Mouse (Mus musculus): ENCODE results near the gene Dgki.
A peak's percentile ranks its signal among the peaks of the same experiment; 100 is the strongest.

The Dgki gene

DNA sequence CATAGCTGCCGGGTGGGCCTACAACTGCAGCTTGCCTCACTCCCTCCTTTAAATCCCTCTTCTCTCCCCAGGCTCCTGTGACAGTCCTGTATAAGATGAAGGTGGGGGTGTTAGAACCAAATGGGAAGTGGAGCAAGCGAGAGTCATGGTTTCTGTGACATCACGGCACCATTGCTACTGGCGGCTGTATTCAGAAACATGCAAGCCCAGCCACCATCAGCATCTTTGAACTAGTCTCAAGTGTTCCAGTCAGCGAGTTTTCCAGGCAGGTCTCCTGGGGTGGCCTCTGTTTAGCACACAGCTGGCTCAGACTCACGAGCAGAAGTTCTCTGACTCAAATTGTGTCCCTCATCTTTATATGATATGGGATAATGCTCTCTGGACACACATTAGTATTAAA lies 68.8 kb downstream of the Dgki start:
- DNase-seq = no peak

DNA sequence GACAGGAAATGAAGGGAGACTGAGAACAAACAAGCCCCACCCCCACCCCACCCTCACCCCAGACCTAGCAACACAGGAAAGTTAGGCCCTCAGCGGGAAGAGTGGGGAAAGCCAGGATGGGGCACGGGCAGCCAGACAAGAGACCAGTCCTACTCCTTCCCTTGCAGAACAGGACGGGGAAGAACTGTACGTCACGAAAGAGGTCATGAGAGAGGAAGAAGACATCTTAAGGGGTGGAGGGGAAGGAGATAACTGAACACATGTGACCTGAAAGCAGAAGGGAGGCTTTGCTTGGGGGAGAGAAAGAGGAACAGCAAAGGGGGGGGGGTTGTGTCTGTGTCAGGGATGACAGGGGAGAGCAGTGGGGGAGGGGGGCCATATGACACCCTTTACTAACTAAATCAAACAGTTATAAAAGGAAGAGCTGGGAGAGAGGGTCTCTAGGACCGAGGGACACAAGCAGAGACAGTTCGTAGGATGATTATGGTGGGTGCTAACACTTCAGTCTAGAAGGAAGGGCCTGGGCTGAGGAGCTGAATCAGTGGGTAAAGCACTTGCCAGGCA lies 77.0 kb downstream of the Dgki start:
- no peak for DNase-seq

DNA sequence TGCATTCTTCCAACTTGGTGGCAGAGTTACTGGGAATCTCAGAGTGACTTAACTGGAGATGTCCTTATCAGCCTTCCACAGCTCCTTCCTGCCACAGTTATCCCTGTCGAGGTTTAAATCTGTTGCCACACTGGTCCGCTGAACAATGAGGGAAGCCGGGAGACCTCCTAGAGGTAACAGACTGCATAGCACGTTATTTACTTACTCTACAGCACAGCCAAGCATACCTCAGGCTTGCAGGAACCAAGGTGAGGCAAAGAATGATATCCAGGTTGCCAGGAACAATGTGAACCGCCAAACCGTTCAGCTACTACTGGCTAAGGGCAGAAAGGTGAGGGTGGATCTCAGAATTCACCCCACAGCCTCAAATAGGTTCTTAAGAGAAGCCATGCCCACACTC lies 78.0 kb downstream of the Dgki start:
- no peak for DNase-seq

DNA sequence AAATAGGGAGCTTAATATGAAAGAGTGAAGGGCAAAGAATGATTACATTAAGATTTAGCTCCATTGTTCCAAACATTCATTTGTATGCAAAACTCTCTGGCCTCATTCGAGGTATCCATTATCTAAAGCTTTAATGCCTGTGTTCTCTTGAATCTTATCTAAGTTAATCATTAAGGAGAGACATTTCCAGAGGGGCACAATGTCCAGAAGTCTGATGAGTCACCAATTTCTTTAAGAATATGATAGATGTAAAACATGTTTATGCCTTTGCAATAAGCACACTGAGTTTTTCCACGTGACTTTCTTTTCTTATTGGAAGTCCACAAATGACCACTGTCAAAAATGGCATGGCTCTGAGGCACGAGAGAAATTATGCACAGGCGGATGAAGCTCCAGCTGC lies 80.9 kb downstream of the Dgki start:
- DNase-seq = no peak

DNA sequence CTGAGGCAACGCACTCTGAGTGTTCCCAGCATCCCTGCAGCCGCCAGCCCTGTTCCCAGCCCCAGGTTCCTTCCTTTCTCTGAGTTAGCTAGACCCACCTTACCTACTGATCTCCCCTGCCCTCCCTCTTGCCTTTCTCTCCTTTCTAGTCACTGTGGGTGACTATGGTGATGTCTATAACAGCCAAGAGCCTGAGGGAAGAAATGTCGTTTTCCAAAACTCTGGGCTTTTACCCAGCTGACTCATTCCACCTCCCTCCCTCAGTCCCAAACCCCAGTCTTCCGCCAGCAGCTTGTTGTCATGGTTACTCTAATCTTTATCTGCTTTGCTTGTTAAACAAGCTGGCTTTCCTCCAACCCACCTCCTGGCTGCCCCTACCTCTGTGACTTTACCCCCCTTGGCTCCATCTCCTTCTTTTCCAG lies 83.6 kb downstream of the Dgki start:
- peak; percentile 41 for DNase-seq

DNA sequence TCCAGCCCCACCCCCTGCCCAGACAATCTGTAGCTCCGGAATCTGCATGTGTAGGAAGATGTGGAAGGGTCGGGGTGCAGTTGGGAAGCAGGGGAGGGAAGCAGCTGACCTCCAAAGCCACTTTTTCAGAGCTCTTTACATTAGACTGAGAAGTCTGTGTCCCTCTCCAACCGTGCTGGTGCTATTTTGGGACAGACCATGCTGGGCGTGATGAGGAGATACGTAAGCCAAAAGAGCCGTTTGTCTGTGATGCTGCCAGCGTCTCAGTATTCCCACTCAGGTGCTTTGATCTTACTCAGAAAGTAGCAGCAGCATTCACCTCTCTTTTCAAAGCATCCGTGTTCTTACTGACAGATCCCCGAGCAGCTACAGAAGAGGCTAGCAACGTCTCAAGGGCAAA lies 84.3 kb downstream of the Dgki start:
- DNase-seq = peak; percentile 49

DNA sequence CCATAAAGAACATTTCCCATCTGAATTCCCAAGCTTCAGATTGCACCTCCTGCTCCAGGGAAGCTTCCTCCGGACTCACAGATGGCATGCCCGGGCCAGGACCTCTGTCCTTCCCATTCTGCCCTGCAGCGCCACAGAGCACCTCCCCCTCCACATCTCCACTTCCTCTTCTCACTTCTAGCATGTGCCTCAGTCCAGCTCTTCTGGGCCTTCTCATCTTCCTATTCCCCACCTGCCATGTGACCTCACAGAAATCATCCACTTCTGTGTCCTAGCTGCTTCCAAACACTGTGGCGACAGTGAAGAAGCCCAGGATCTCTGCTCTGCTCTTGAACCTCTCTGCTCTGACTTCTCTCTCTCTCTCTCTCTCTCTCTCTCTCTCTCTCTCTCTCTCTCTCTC lies 87.1 kb downstream of the Dgki start:
- peak; percentile 42 for DNase-seq

DNA sequence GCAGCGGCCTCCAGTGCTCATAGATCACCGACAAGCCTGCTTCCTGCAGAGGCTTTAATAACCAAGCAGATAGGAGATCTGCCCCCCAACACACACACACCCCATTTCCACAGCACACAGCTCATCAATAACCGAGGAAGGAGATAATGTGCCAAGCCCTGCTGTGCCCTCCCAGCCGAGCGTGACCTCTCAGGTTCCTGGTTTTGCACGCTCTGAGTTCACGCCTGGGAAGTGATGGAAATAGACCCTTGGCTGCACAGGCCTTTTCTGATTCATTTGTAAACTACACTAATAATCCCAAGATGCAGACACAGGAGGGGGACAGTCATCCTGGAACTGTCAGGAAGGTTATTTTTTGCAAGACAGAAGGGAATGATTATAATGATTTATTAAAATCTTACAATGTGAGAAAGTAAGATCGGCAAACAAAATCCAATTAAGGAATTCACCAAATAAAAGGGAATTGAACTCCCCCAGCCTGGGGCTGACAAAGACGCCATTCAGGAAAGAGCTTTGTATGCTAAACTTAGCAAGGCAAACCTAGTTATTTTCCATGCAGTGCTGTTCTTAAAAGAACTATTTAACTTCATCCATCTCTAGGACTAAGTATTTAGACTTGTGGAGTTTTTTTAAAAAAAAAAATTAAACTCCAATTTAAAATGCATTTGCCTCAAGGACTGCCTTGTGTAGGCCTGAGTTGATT lies 88.3 kb downstream of the Dgki start:
- DNase-seq = no peak

DNA sequence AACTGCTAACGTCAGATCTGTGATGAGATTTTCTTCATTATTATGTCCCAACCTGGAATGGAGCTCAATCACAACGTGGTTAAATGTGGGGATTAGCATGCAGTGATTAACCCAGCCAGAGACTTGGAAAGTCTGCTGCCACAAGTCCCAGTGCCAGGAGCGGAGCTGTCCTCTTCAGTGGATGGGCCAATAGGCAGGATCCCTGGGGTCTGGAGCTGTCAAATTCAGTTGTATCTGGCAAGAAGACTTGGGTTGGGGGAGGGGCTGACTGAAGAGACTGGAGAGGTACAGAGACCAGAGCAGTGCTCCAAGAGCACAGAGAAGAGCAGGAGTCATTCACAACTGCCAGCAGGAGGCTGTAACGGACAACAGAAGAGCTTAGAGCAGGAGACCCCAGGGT lies 97.1 kb downstream of the Dgki start:
- peak; percentile 46 for DNase-seq

DNA sequence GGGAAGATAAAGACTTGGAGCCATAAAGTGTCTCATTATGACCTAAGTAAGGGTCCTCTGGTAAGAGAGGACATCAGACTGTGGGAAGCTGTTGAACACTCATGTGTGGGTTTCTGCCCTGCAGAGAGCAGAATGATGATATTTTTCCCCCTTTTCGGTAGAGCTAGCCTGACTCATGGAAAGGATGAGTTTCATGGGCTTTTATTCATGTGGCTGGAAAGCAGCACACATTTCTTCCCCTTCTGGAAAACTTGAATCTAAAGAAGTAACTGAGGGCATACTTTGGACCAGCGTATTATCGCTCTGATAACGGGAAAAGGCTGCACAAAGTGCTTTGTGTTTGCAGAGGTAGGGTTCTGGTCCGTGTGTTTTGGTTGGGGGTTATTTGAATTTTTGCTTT lies 99.1 kb downstream of the Dgki start:
- no peak for DNase-seq

DNA sequence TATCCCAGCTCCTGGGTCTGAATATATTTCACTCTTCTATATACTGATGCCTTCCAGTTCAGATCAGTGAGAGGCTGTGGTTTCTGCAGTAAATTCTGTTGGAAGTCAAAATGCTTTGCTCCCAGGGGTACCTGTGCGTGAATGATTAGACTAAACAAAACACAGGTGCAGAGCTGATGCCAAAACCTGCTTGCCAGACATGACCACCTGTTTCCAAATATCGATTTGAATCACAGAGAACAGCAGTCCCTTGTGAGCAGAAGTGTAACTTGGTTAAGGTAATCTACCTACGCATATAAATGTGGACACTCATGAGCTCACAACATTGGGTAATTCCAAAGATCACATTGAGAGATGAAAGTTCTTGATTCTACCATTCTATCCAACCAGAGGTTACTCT lies 100.5 kb downstream of the Dgki start:
- DNase-seq = no peak

DNA sequence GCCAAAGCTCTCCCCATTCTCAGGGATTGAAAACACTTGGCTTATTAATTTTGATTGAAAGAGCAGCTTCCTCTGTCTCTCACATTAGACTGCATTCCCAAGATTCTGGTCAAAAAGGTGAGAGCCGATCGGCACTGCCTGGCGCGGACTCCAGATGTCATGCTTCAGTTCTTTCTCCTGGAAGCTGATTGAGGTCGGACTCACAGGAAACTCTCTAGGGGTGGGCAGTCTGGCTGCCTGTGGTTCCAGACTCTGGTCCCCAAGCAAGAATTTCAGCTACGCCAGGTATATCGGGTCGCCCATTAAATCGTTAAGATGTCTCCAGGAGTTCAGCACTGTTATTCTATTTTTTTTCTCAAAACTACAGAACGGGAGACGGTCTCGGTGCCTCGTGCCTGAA lies 102.2 kb downstream of the Dgki start:
- no peak for DNase-seq

DNA sequence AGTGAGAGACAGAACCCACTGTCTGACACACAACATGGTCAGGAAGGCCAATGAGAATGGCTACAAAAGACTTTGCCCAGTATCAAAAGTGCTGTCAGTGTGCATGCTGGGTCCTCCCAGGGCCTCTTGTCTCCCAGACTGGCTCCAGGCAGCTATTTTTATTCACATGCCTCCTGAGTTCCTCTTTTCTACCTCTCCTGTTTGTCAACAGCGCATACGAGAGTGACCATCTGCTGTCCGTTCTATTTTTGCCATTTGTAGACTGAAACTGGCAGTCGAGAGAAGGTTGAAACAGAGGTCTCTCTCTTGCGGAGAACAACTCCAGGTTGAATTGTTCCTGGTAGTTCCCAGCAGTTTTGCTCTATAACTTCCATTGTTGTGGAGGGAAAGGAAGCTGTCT lies 103.1 kb downstream of the Dgki start:
- peak; percentile 80 for DNase-seq

DNA sequence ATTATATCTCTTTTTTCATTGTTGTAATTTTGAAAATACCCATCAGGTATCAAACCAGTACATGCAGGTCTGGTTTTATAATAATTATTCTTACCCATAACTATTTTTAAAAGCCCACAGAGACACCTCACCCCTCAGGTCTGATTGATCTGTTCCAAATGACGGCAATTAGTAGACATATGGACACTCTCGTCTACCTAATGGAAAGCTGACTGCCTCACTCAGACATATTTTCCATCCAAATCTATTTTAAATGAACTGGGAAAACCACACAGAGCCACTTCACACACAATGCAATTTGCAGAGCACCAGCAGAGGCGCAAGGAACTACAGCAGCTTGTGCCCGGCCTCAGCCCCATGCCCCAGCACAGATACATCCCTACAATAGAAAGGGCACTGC lies 104.2 kb downstream of the Dgki start:
- DNase-seq = no peak

DNA sequence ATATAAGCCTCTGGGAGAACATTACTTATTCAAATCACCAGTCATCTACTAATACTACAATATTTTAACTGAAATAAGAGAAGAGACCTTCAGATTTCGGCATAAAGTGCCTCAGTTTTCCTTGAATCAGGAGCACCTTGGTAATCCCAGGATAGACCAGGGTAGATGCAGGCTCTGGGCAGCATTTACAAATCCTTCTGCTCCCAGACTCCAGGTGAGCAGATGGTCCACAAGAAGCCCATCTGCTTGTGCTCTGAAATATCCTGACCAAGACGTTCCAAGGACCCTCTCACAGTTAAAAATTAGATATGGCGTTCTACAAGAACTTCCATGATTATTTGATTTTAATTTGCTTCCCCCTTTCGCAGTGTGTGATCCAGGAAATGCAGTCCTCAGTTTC lies 118.0 kb downstream of the Dgki start:
- DNase-seq = no peak

DNA sequence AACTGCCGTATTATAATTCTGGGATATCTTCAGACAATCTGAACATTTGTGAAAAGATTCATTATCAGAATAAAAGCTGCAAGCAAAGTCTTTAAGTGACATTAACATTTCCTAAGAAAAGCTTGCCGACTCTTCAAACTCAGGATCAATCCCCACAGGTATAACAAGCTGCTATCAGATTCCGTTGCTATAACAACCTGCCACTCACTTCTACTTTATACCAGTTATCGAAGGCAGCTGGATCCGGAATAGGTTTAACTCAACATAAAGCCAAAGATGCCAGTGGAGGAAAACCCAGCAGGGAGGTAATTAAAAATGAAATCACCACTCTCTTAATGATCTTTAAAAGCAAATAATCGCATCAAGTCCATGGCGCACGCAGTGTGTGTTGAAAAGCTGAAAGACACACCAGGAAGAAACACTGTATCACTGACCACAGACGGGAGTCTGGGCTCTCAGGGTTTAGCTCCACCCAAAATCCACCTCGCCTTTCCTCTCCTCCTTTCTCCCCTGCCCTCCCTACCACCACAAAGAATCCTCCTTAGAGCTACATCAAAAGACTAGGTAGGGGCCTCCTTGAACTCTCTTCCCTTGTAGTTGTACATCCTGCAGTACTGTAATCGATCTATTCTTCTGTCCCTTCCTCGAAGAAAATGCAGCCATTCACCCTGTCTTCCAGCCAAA lies 128.7 kb downstream of the Dgki start:
- DNase-seq = no peak

DNA sequence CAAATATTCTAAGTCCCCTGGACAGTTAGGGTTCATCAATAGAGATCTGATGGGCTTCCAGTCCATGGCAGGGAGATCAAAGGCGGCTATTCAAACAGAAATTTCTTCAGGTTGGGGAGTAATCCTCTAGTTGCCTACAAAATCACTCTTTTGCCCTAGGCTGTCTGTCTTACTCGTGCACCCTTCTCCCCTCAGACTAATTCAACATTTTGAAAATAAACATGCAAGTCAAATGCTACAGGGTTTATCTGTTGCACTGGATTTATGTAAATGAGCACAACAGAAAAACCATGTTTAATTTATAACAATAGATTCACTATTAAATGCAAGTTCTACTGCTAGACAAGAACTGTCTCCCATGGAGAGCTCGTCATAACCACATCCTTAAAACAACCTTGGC lies 141.1 kb downstream of the Dgki start:
- DNase-seq = no peak

DNA sequence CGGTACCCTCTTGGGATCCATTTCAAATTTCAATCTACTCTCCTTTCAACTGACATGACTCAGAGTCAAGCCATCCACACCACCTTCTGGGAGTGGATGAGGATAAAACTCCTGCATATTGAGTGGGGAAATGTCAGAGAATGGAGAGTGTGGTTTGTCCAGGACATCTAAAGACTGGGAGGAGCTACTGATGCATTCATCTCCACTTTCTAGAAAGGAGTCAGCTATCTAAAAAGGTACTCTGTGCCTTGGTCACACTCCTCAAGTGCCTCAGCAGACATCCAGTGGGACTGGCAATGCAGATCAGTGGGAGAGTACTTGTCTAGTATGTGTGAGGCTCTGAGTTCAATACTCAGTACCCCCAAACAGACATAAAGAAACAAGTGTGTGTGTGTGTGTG lies 145.9 kb downstream of the Dgki start:
- no peak for DNase-seq

DNA sequence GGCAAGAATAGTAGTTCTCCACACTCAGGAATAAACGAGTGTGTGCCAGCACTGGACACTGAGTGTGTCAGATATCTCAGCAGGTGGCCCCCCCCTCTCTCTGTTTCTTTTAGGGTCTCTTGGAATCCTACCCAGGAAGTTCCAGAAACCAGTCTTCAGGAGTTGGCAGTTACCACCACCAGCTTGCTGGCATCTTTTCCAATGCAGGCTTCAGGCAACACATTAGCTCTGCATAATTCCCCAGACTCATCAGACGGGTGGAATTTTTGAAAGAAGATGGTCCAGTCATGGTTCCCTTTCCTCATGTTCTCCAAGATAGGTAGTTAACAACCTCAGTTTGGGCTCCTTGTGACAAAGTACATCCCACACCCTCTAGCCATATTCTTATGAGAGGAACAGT lies 149.5 kb downstream of the Dgki start:
- DNase-seq = no peak

DNA sequence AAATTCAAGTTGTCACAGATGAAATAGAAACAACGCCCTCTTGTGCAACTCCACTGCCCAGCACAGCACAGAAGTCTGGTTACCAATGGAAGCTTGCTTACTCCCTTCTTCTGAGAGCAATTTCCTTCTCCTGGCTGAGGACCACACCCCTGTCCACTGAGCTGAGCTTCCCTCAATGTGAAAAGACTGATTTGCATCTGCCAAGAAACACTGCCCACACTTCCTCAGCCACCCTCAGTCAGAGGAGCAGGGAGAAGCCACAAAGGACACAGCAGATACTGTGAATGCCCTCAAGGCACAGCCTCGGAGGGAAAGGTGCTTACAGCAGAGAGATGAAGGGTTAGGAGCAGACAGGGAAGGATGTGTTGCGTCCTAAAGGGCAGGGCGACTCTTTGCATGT lies 149.9 kb downstream of the Dgki start:
- no peak for DNase-seq

DNA sequence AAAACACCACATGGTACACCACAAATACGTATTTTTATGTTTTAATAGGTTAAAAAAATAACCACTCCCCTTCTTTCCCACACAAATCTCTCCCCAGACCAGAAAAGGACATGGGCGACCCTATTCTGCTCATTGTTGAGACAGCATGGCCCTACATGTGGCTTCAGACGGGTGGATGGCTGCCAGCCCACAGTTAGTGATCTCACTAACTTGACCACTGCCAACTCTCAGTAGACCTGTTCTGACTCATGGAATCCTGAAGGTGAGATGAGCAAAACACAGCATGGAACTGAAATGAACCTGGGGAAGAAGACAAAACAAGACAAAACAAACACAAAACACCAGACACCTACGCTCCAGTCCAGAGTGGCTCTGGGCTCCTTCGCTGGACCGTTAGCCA lies 150.8 kb downstream of the Dgki start:
- peak; percentile 55 for DNase-seq

DNA sequence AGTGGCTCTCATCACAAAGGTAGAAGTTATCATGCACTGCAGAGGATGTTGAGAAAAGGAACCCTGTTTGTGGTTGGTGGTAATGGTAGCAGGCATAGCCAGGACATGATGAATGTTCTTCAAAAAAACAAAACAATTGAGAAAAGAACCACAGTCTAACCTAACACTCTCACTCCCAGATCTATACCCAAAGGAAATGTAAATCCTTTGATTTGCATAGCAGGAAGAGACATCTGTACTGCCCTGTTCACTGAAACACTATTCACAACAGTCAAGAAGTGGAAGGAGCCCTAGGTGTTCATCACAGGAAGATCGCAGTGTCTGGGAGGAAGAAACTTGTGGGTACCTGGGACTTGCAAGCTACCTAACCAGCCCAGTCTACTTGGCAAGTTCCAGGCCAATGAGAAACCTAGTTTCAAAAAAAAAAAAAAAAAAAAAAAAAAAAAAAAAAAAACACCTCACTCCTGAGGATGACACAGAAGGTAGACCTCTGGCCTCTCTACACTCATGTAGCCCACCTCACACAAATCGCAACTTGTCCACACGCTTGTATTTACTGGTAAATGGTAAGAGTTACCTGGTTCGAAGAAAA lies 152.5 kb downstream of the Dgki start:
- DNase-seq = no peak

DNA sequence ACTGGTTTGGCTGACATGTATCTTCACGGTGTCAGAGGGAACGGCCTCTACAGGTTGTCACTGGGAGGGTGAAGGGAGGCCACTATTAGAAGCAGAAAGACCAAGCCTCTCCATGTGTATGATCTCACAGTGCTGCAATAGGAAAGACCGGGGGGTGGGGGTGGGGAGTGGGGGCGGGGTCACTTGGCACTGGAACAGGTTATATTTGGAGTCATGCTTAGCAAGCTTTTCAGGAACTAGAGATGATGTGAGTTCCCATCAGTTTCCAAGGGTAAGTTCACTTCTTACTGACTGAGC lies 156.2 kb downstream of the Dgki start:
- DNase-seq = no peak
